Mouse (Mus musculus) myocyte (in vitro differentiated cells): ENCODE measurements around the gene Osbpl11.

ENCODE experiments used
- MAX ChIP-seq: IDR thresholded peaks from one replicate; pipeline ENCODE4 v1.6.1; 2011; ENCODE audit warnings: low read depth, mild to moderate bottlenecking, control low read depth
- MYOD1 ChIP-seq, 3 experiments: IDR thresholded peaks; one replicate each; pipeline ENCODE4 v1.6.1; 2011; ENCODE audit warnings: control low read depth in 2 of 3, low read depth in 2 of 3, mild to moderate bottlenecking in 2 of 3, moderate library complexity in 1 of 3; ENCODE audit not compliant: insufficient read length in 2 of 3, control insufficient read depth in 1 of 3
- POLR2A ChIP-seq: IDR thresholded peaks from one replicate; pipeline ENCODE4 v1.6.1; 2011; ENCODE audit warnings: low read depth, mild to moderate bottlenecking, control low read depth, moderate library complexity; ENCODE audit not compliant: insufficient read length
- POLR2AphosphoS2 ChIP-seq: IDR thresholded peaks from one replicate; pipeline ENCODE4 v1.6.1; 2011; ENCODE audit warnings: low read depth, control low read depth; ENCODE audit not compliant: insufficient read length
- TCF12 ChIP-seq: IDR thresholded peaks from one replicate; pipeline ENCODE4 v1.6.1; 2011; ENCODE audit warnings: mild to moderate bottlenecking, control low read depth; ENCODE audit not compliant: poor library complexity, insufficient read depth, severe bottlenecking

- no peak for TF ChIP-seq POLR2A
- no peak for TF ChIP-seq TCF12
- no peak for TF ChIP-seq POLR2AphosphoS2
- TF ChIP-seq MYOD1 (IDR thresholded peaks at IDR 0.05; ENCODE audit: control insufficient read depth in 1 of 3, insufficient read length in 2 of 3, low read depth in 2 of 3), result no peak
- no peak for TF ChIP-seq MAX
These were observed 43.1 kb upstream of the Osbpl11 start for GRCm38 (mm10) chr16:33141758-33142280.
